In the genomic region with DNA sequence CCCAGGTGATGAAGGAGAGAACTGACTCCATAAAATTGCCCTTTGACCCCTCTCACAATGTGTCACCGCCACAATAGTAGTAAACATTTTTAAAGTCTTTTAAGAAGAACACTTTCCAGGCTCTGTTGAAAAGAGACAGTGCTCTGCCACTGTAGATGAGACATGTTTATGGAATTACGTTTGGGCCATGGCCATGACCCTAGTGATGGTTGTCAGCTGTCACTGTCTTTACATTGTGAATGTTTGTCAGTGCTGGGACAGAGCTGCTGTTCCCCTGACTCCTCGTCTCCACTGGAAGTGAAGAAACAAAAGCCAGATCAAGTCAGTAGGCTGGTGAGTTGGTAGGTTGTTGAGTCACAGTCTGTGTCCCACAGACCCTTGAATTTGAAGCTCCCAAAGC, we compare ENCODE assay signal across 27 mouse cellular contexts. TPM values are rescaled to one million over a fixed set of nuclear protein-coding genes. Genes with fewer than 3 reads are reported as not detected.
A peak's percentile ranks its signal among the peaks of the same experiment; 100 is the strongest.
DNase-seq lines count a peak whose midpoint lies in the region; ATAC-seq and TF ChIP-seq lines count a peak whose summit lies in the region.
"Had no signal": no experiment of that assay in that cellular context is flagged by ENCODE, and none has a peak within 500 bp of the region (broad histone marks: within the 10 kb centered on the region; RNA-seq: fewer than 3 reads in every experiment).

No protein-coding gene starts in this region.

- no peak for TF ChIP-seq CTCF in lung, postnatal 0 days (IDR thresholded peaks at IDR 0.05)
- no peak for TF ChIP-seq CTCF in lung, adult 2 months (IDR thresholded peaks at IDR 0.05; ENCODE audit: insufficient read depth, low read length)
- TF ChIP-seq CTCF in stomach, postnatal 0 days (IDR thresholded peaks at IDR 0.05; ENCODE audit: low read depth): no peak

- H3K4me3 ChIP-seq in kidney, embryonic 16.5 days (ENCODE audit: low read length): no peak overlapping the region
- no peak overlapping the region for H3K4me3 ChIP-seq in lung, embryonic 15.5 days
- H3K4me3 ChIP-seq in lung, postnatal 0 days (ENCODE audit: low read depth, low read length): no peak overlapping the region
- no peak overlapping the region for H3K4me3 ChIP-seq in lung, adult 2 months (replicated peaks; ENCODE audit: extremely low read depth, low read depth, low read length)
- H3K4me3 ChIP-seq in stomach, embryonic 16.5 days (replicated peaks; ENCODE audit: low read length): no peak overlapping the region
- H3K4me3 ChIP-seq in stomach, postnatal 0 days (ENCODE audit: low read depth, low read length): no peak overlapping the region
- H3K4me3 ChIP-seq: embryonic facial prominence, embryonic 13.5 days; embryonic facial prominence, embryonic 15.5 days; erythroblast, embryonic 14.5 days; forebrain, embryonic 10.5 days; forebrain, embryonic 12.5 days had no signal

- 39% methylated on average over 3 of the region's 3 CpGs for WGBS in kidney, embryonic 16.5 days
- WGBS in lung, embryonic 15.5 days: 32% methylated on average over 3 of the region's 3 CpGs
- WGBS in lung, postnatal 0 days: 37% methylated on average over 3 of the region's 3 CpGs
- WGBS in lung, adult 2 months: 42% methylated on average over 3 of the region's 3 CpGs
- 30% methylated on average over 3 of the region's 3 CpGs for WGBS in stomach, embryonic 16.5 days
- 36% methylated on average over 3 of the region's 3 CpGs for WGBS in stomach, postnatal 0 days

- no peaks in the 10 kb centered on the region for H3K9me3 ChIP-seq in kidney, embryonic 16.5 days (ENCODE audit: low read length)
- H3K9me3 ChIP-seq in lung, embryonic 15.5 days: no peaks in the 10 kb centered on the region
- H3K9me3 ChIP-seq in lung, postnatal 0 days (ENCODE audit: low read length): no peaks in the 10 kb centered on the region
- no peaks in the 10 kb centered on the region for H3K9me3 ChIP-seq in stomach, embryonic 16.5 days (replicated peaks; ENCODE audit: control insufficient read depth, low read length)
- H3K9me3 ChIP-seq in stomach, postnatal 0 days (ENCODE audit: control insufficient read depth, low read length): no peaks in the 10 kb centered on the region
- H3K9me3 ChIP-seq: embryonic facial prominence, embryonic 13.5 days; embryonic facial prominence, embryonic 15.5 days; forebrain, embryonic 10.5 days; forebrain, embryonic 12.5 days had no signal

- no peaks in the 10 kb centered on the region for H3K4me1 ChIP-seq in kidney, embryonic 16.5 days (ENCODE audit: insufficient read depth, low read length)
- H3K4me1 ChIP-seq in lung, embryonic 15.5 days: no peaks in the 10 kb centered on the region
- H3K4me1 ChIP-seq in lung, postnatal 0 days (ENCODE audit: insufficient read depth, low read depth, low read length): no peaks in the 10 kb centered on the region
- H3K4me1 ChIP-seq in lung, adult 2 months (ENCODE audit: control insufficient read depth, insufficient read depth, low read length): no peaks in the 10 kb centered on the region
- no peaks in the 10 kb centered on the region for H3K4me1 ChIP-seq in stomach, embryonic 16.5 days (ENCODE audit: control insufficient read depth, insufficient read depth, low read length)
- H3K4me1 ChIP-seq in stomach, postnatal 0 days (replicated peaks; ENCODE audit: control insufficient read depth, insufficient read depth): no peaks in the 10 kb centered on the region
- H3K4me1 ChIP-seq: embryonic facial prominence, embryonic 13.5 days; embryonic facial prominence, embryonic 15.5 days; forebrain, embryonic 12.5 days had no signal

- no peak for ATAC-seq in kidney, embryonic 16.5 days (ENCODE audit: low FRiP score, low TSS enrichment)
- peak; percentile 57; the same call in 1 of the 2 replicates for ATAC-seq in lung, embryonic 15.5 days (ENCODE audit: borderline replicate concordance, extremely low read depth, low FRiP score, low TSS enrichment)
- ATAC-seq in lung, postnatal 0 days: peak; percentile 85
- 0 out of 2 replicates have a peak, but pooled peaks have one; percentile 40 for ATAC-seq in stomach, embryonic 16.5 days (ENCODE audit: insufficient read depth, low FRiP score)
- no peak; the same call in 1 of the 2 replicates for ATAC-seq in stomach, postnatal 0 days (ENCODE audit: low FRiP score, low TSS enrichment)
- ATAC-seq: forebrain, embryonic 14.5 days had no signal

- no peak overlapping the region for H3K27ac ChIP-seq in kidney, embryonic 16.5 days (ENCODE audit: low read length)
- no peak overlapping the region for H3K27ac ChIP-seq in lung, embryonic 15.5 days
- H3K27ac ChIP-seq in lung, postnatal 0 days (ENCODE audit: low read length): no peak overlapping the region
- H3K27ac ChIP-seq in stomach, embryonic 16.5 days (ENCODE audit: low read length): no peak overlapping the region
- no peak overlapping the region for H3K27ac ChIP-seq in stomach, postnatal 0 days (replicated peaks)
- H3K27ac ChIP-seq: embryonic facial prominence, embryonic 13.5 days; embryonic facial prominence, embryonic 15.5 days; forebrain, embryonic 10.5 days; forebrain, embryonic 12.5 days had no signal

- H3K36me3 ChIP-seq in kidney, embryonic 16.5 days (ENCODE audit: insufficient read depth, low read length): no peaks in the 10 kb centered on the region
- H3K36me3 ChIP-seq in lung, embryonic 15.5 days: no peaks in the 10 kb centered on the region
- H3K36me3 ChIP-seq in lung, postnatal 0 days (ENCODE audit: insufficient read depth, low read length): no peaks in the 10 kb centered on the region
- no peaks in the 10 kb centered on the region for H3K36me3 ChIP-seq in stomach, embryonic 16.5 days (ENCODE audit: control insufficient read depth, insufficient read depth, low read length)
- H3K36me3 ChIP-seq in stomach, postnatal 0 days (ENCODE audit: control insufficient read depth, insufficient read depth, low read length): no peaks in the 10 kb centered on the region
- H3K36me3 ChIP-seq: embryonic facial prominence, embryonic 13.5 days; embryonic facial prominence, embryonic 15.5 days; forebrain, embryonic 10.5 days; forebrain, embryonic 12.5 days had no signal

- DNase-seq in kidney, postnatal 10 days: peak; percentile 30
- DNase-seq in lung, postnatal 25 days (ENCODE audit: low spot score): no peak
- peak; percentile 80 for DNase-seq in lung, postnatal 0 days (ENCODE audit: low spot score)
- no peak for DNase-seq in lung, adult 2 months
- DNase-seq in stomach, postnatal 0 days (ENCODE audit: low spot score): no peak
- DNase-seq: adrenal gland, adult 2 months; adrenal gland, postnatal 10 days; adrenal gland, postnatal 25 days; cerebellum, adult 11 months; cerebellum, adult 18-20 months; cerebellum, adult 8-10 months; cerebellum, adult 9-11 months; cerebellum, postnatal 14 days; cerebellum, postnatal 36 days; embryo, embryonic 11 days had no signal

- H3K9ac ChIP-seq in kidney, embryonic 16.5 days (replicated peaks; ENCODE audit: low read length): no peak overlapping the region
- no peak overlapping the region for H3K9ac ChIP-seq in lung, embryonic 15.5 days
- H3K9ac ChIP-seq in lung, postnatal 0 days (replicated peaks; ENCODE audit: low read depth): no peak overlapping the region
- H3K9ac ChIP-seq in stomach, embryonic 16.5 days (ENCODE audit: low read length): no peak overlapping the region
- H3K9ac ChIP-seq in stomach, postnatal 0 days (ENCODE audit: low read length): no peak overlapping the region
- H3K9ac ChIP-seq: embryonic facial prominence, embryonic 13.5 days; embryonic facial prominence, embryonic 15.5 days; forebrain, embryonic 12.5 days had no signal

- TF ChIP-seq EP300 in lung, postnatal 0 days (IDR thresholded peaks at IDR 0.05): no peak
- no peak for TF ChIP-seq EP300 in stomach, postnatal 0 days (optimal IDR thresholded peaks at IDR 0.05)

- no peaks in the 10 kb centered on the region for H3K27me3 ChIP-seq in kidney, embryonic 16.5 days (ENCODE audit: insufficient read depth, low read length)
- H3K27me3 ChIP-seq in lung, embryonic 15.5 days: no peaks in the 10 kb centered on the region
- no peaks in the 10 kb centered on the region for H3K27me3 ChIP-seq in lung, postnatal 0 days (replicated peaks; ENCODE audit: insufficient read depth, low read length)
- no peaks in the 10 kb centered on the region for H3K27me3 ChIP-seq in stomach, embryonic 16.5 days (ENCODE audit: control insufficient read depth, insufficient read depth, low read length)
- no peaks in the 10 kb centered on the region for H3K27me3 ChIP-seq in stomach, postnatal 0 days (ENCODE audit: control insufficient read depth, insufficient read depth, low read length)

- no peak for TF ChIP-seq POLR2A in lung, adult 2 months (IDR thresholded peaks at IDR 0.05; ENCODE audit: borderline replicate concordance, extremely low read depth, low read depth, low read length)

- H3K4me2 ChIP-seq in kidney, embryonic 16.5 days (replicated peaks; ENCODE audit: low read depth, low read length): no peak overlapping the region
- no peak overlapping the region for H3K4me2 ChIP-seq in lung, embryonic 15.5 days
- H3K4me2 ChIP-seq in lung, postnatal 0 days (replicated peaks; ENCODE audit: low read depth, low read length): no peak overlapping the region
- H3K4me2 ChIP-seq in stomach, embryonic 16.5 days (ENCODE audit: low read depth, low read length): no peak overlapping the region
- no peak overlapping the region for H3K4me2 ChIP-seq in stomach, postnatal 0 days (replicated peaks; ENCODE audit: low read depth)
- H3K4me2 ChIP-seq: embryonic facial prominence, embryonic 13.5 days; embryonic facial prominence, embryonic 15.5 days; forebrain, embryonic 12.5 days had no signal

RNA-seq across cellular contexts. Expression of a gene that starts 7.8 kb away (rescaled TPM):
- 3.8 and 4.9 TPM in 2 replicates for polyA plus RNA-seq in kidney, embryonic 16.5 days (2015; fragmentation: Nextera tagmentation; extraction: Ambion mirVana)
- polyA plus RNA-seq in lung, embryonic 15.5 days (2015; fragmentation: Nextera tagmentation; extraction: Ambion mirVana): 3.8 and 3.9 TPM in 2 replicates
- 1.9 and 2.0 TPM in 2 replicates for polyA plus RNA-seq in lung, postnatal 0 days (2015; fragmentation: Nextera tagmentation; extraction: Ambion mirVana)
- polyA plus RNA-seq in lung, adult 2 months (2012; rRNA removed): 0.41 and 0.56 TPM in 2 replicates
- polyA plus RNA-seq in stomach, embryonic 16.5 days (2015; fragmentation: Nextera tagmentation; extraction: Ambion mirVana): 2.3 and 3.3 TPM in 2 replicates
- 4.4 and 4.6 TPM in 2 replicates for polyA plus RNA-seq in stomach, postnatal 0 days (2015; fragmentation: Nextera tagmentation; extraction: Ambion mirVana)
- polyA plus RNA-seq: erythroblast, embryonic 14.5 days had no signal

RNA-seq across cellular contexts. Expression of a gene that starts 46.6 kb away (rescaled TPM):
- polyA plus RNA-seq in kidney, embryonic 16.5 days (2015; fragmentation: Nextera tagmentation; extraction: Ambion mirVana): 0.20 and 0.30 TPM in 2 replicates
- 0.10 and 0.23 TPM in 2 replicates for polyA plus RNA-seq in lung, embryonic 15.5 days (2015; fragmentation: Nextera tagmentation; extraction: Ambion mirVana)
- polyA plus RNA-seq in lung, postnatal 0 days (2015; fragmentation: Nextera tagmentation; extraction: Ambion mirVana): 0.25 and 0.31 TPM in 2 replicates
- 0.06 TPM in 1 of 2 replicates, not detected in the other for polyA plus RNA-seq in lung, adult 2 months (2012; rRNA removed)
- 0.16 and 0.19 TPM in 2 replicates for polyA plus RNA-seq in stomach, embryonic 16.5 days (2015; fragmentation: Nextera tagmentation; extraction: Ambion mirVana)
- 0.08 and 0.13 TPM in 2 replicates for polyA plus RNA-seq in stomach, postnatal 0 days (2015; fragmentation: Nextera tagmentation; extraction: Ambion mirVana)
- polyA plus RNA-seq: adrenal gland, adult 2 months; brain, embryonic 14.5 days had no signal

RNA-seq across cellular contexts. Expression of a gene that starts 46.8 kb away (rescaled TPM):
- not detected in 2 replicates for polyA plus RNA-seq in kidney, embryonic 16.5 days (2015; fragmentation: Nextera tagmentation; extraction: Ambion mirVana)
- not detected in 2 replicates for polyA plus RNA-seq in lung, embryonic 15.5 days (2015; fragmentation: Nextera tagmentation; extraction: Ambion mirVana)
- not detected in 2 replicates for polyA plus RNA-seq in lung, postnatal 0 days (2015; fragmentation: Nextera tagmentation; extraction: Ambion mirVana)
- not detected in 2 replicates for polyA plus RNA-seq in lung, adult 2 months (2012; rRNA removed)
- 0.09 TPM in 1 of 2 replicates, not detected in the other for polyA plus RNA-seq in stomach, embryonic 16.5 days (2015; fragmentation: Nextera tagmentation; extraction: Ambion mirVana)
- 0.05 TPM in 1 of 2 replicates, not detected in the other for polyA plus RNA-seq in stomach, postnatal 0 days (2015; fragmentation: Nextera tagmentation; extraction: Ambion mirVana)
- polyA plus RNA-seq: adrenal gland, adult 2 months; brain, embryonic 14.5 days; C2C12; embryonic facial prominence, embryonic 11.5 days; embryonic facial prominence, embryonic 15.5 days; erythroblast, embryonic 14.5 days had no signal

RNA-seq across cellular contexts. Expression of a gene that starts 59.6 kb away (rescaled TPM):
- 36.8 TPM in 2 replicates for polyA plus RNA-seq in kidney, embryonic 16.5 days (2015; fragmentation: Nextera tagmentation; extraction: Ambion mirVana)
- 26.3 and 31.1 TPM in 2 replicates for polyA plus RNA-seq in lung, embryonic 15.5 days (2015; fragmentation: Nextera tagmentation; extraction: Ambion mirVana)
- polyA plus RNA-seq in lung, postnatal 0 days (2015; fragmentation: Nextera tagmentation; extraction: Ambion mirVana): 19.7 and 22.1 TPM in 2 replicates
- polyA plus RNA-seq in lung, adult 2 months (2012; rRNA removed): 34.7 and 40.9 TPM in 2 replicates
- 30.2 and 36.4 TPM in 2 replicates for polyA plus RNA-seq in stomach, embryonic 16.5 days (2015; fragmentation: Nextera tagmentation; extraction: Ambion mirVana)
- polyA plus RNA-seq in stomach, postnatal 0 days (2015; fragmentation: Nextera tagmentation; extraction: Ambion mirVana): 15.2 and 15.3 TPM in 2 replicates

RNA-seq across cellular contexts. Expression of a gene that starts 59.6 kb away (rescaled TPM):
- 44.8 and 47.0 TPM in 2 replicates for polyA plus RNA-seq in kidney, embryonic 16.5 days (2015; fragmentation: Nextera tagmentation; extraction: Ambion mirVana)
- polyA plus RNA-seq in lung, embryonic 15.5 days (2015; fragmentation: Nextera tagmentation; extraction: Ambion mirVana): 45.7 and 47.2 TPM in 2 replicates
- polyA plus RNA-seq in lung, postnatal 0 days (2015; fragmentation: Nextera tagmentation; extraction: Ambion mirVana): 21.3 and 21.9 TPM in 2 replicates
- polyA plus RNA-seq in lung, adult 2 months (2012; rRNA removed): 34.6 and 38.4 TPM in 2 replicates
- 30.2 and 30.8 TPM in 2 replicates for polyA plus RNA-seq in stomach, embryonic 16.5 days (2015; fragmentation: Nextera tagmentation; extraction: Ambion mirVana)
- 19.3 and 20.9 TPM in 2 replicates for polyA plus RNA-seq in stomach, postnatal 0 days (2015; fragmentation: Nextera tagmentation; extraction: Ambion mirVana)

Comparison
In these comparisons a context has a peak if more than half of its experiments do, and no peak if none do; other contexts are left out.
1. DNase-seq: peak in kidney, postnatal 10 days (single experiment) and lung, postnatal 0 days (single experiment); none in lung, postnatal 25 days (single experiment), lung, adult 2 months (single experiment) and stomach, postnatal 0 days (single experiment).
2. ATAC-seq: peak in lung, embryonic 15.5 days (single experiment), lung, postnatal 0 days (single experiment) and stomach, embryonic 16.5 days (single experiment); none in kidney, embryonic 16.5 days (single experiment) and stomach, postnatal 0 days (single experiment).